14 mouse cellular contexts compared by ENCODE assay signal in genomic region chr12:106177302-106177701, GRCm38 (mm10).
"Had no signal": no experiment of that assay in that cellular context is flagged by ENCODE, and none has a peak within 500 bp of the region (broad histone marks: within the 10 kb centered on the region; RNA-seq: fewer than 3 reads in every experiment).

No protein-coding gene starts in this region.

- H3K9me3 ChIP-seq: liver, embryonic 13.5 days; liver, embryonic 15.5 days; lung, embryonic 15.5 days; midbrain, embryonic 12.5 days; neural tube, embryonic 12.5 days had no signal

- H3K27ac ChIP-seq: liver, embryonic 13.5 days; liver, embryonic 15.5 days; lung, embryonic 15.5 days; macrophage; midbrain, embryonic 12.5 days; neural tube, embryonic 12.5 days had no signal

- H3K4me2 ChIP-seq: liver, embryonic 13.5 days; liver, embryonic 15.5 days; lung, embryonic 15.5 days; midbrain, embryonic 12.5 days; neural tube, embryonic 12.5 days had no signal

- DNase-seq: liver, embryonic 13.5 days; liver, postnatal 0 days; lung, adult 2 months; midbrain, embryonic 14.5 days; right cerebral cortex, postnatal 14 days; thymus, adult 18-20 months; thymus, postnatal 14 days; thymus, postnatal 36 days had no signal

- H3K36me3 ChIP-seq: liver, embryonic 13.5 days; liver, embryonic 15.5 days; lung, embryonic 15.5 days; midbrain, embryonic 12.5 days; neural tube, embryonic 12.5 days had no signal

- H3K4me3 ChIP-seq: liver, embryonic 13.5 days; liver, embryonic 15.5 days; lung, embryonic 15.5 days; megakaryocyte, embryonic 14.5 days; midbrain, embryonic 12.5 days; neural tube, embryonic 12.5 days had no signal

- H3K4me1 ChIP-seq: liver, embryonic 13.5 days; liver, embryonic 15.5 days had no signal

- H3K9ac ChIP-seq: liver, embryonic 13.5 days; liver, embryonic 15.5 days; liver, postnatal 0 days; lung, embryonic 15.5 days; midbrain, embryonic 12.5 days; neural tube, embryonic 12.5 days had no signal

- ATAC-seq: liver, postnatal 0 days had no signal
